Mouse (Mus musculus) MEL (cell line): ENCODE measurements around the gene Cblc. TPM values are rescaled to one million over a fixed set of nuclear protein-coding genes. Genes with fewer than 3 reads are reported as not detected.
A peak's percentile ranks its signal among the peaks of the same experiment; 100 is the strongest.

Experiments used
- DNase-seq: peaks from one replicate; pipeline ENCODE4 v3.0.0; 2011; ENCODE audit warnings: low read depth, low spot score
- H3K27ac ChIP-seq: 2 replicates; pipeline ENCODE4 v1.5.1; 2012; ENCODE audit warnings: low read depth, mild to moderate bottlenecking, control low read depth, low read length, moderate library complexity; ENCODE audit not compliant: control insufficient read depth
- H3K27me3 ChIP-seq, 2 experiments: fragments of 150-350 bp in 1 of 2; sonication (generic) in 1 of 2; 2 replicates each; pipeline ENCODE4 v1.6.1; 2012; ENCODE audit warnings: low read length in 2 of 2, mild to moderate bottlenecking in 2 of 2, improper control_type of control experiment in 1 of 2, moderate library complexity in 1 of 2; ENCODE audit not compliant: insufficient read depth in 2 of 2, control insufficient read depth in 1 of 2
- H3K36me3 ChIP-seq, 2 experiments: 2 replicates each; pipeline ENCODE4 v1.6.1; 2012 to 2014; ENCODE audit warnings: low read length in 2 of 2, improper control_type of control experiment in 1 of 2, inconsistent platforms in 1 of 2, mild to moderate bottlenecking in 1 of 2; ENCODE audit not compliant: insufficient read depth in 2 of 2, control insufficient read depth in 1 of 2
- H3K4me1 ChIP-seq, 2 experiments: fragments of 150-350 bp in 1 of 2; sonication (generic) in 1 of 2; 2 replicates each; pipeline ENCODE4 v1.6.1; 2012; ENCODE audit warnings: low read length in 2 of 2, improper control_type of control experiment in 1 of 2, mild to moderate bottlenecking in 1 of 2; ENCODE audit not compliant: insufficient read depth in 2 of 2, control insufficient read depth in 1 of 2
- H3K4me3 ChIP-seq, 2 experiments: fragments of 150-350 bp in 1 of 2; sonication (generic) in 1 of 2; 2 replicates each; pipeline ENCODE4 v1.5.1; 2012; ENCODE audit warnings: low read depth in 2 of 2, low read length in 2 of 2, mild to moderate bottlenecking in 2 of 2, moderate library complexity in 2 of 2, control low read depth in 1 of 2, improper control_type of control experiment in 1 of 2; ENCODE audit not compliant: control insufficient read depth in 1 of 2, insufficient read depth in 1 of 2
- H3K79me2 ChIP-seq: 2 replicates; pipeline ENCODE4 v1.6.1; 2012; ENCODE audit warnings: mild to moderate bottlenecking, low read length, moderate library complexity; ENCODE audit not compliant: control insufficient read depth, poor library complexity, insufficient read depth
- H3K9ac ChIP-seq: 2 replicates; pipeline ENCODE4 v1.6.1; 2012; ENCODE audit warnings: low read depth, mild to moderate bottlenecking, control low read depth, low read length, moderate library complexity; ENCODE audit not compliant: control insufficient read depth, poor library complexity, severe bottlenecking
- H3K9me3 ChIP-seq: fragments of 150-350 bp; sonication (generic); replicated peaks from 2 replicates; pipeline ENCODE4 v1.6.1; 2012; ENCODE audit warnings: mild to moderate bottlenecking, low read length, improper control_type of control experiment, moderate library complexity; ENCODE audit not compliant: insufficient read depth
- CTCF ChIP-seq, 3 experiments: IDR thresholded peaks in 2 of 3; conservative IDR thresholded peaks in 1 of 3; 2 replicates each; pipeline ENCODE4 v1.5.1; 2011 to 2012; ENCODE audit warnings: low read length in 3 of 3, low read depth in 2 of 3, mild to moderate bottlenecking in 2 of 3, improper control_type of control experiment in 1 of 3, inconsistent platforms in 1 of 3, mixed read lengths in 1 of 3, moderate library complexity in 1 of 3; ENCODE audit not compliant: control insufficient read depth in 1 of 3, insufficient read depth in 1 of 3, poor library complexity in 1 of 3, severe bottlenecking in 1 of 3
- MAX ChIP-seq: IDR thresholded peaks from 2 replicates; pipeline ENCODE4 v1.6.1; 2011; ENCODE audit warnings: low read length, improper control_type of control experiment
- MYB ChIP-seq: IDR thresholded peaks from 2 replicates; pipeline ENCODE4 v1.6.1; 2011; ENCODE audit warnings: mild to moderate bottlenecking, low read depth, low read length, improper control_type of control experiment
- NELFE ChIP-seq: IDR thresholded peaks from 2 replicates; pipeline ENCODE4 v1.6.1; 2011; ENCODE audit warnings: low read depth, low read length, improper control_type of control experiment
- POLR2A ChIP-seq, 2 experiments: IDR thresholded peaks; 2 replicates each; pipeline ENCODE4 v1.6.1; 2011 to 2012; ENCODE audit warnings: low read length in 2 of 2, mild to moderate bottlenecking in 2 of 2, control low read depth in 1 of 2, improper control_type of control experiment in 1 of 2, low read depth in 1 of 2, moderate library complexity in 1 of 2; ENCODE audit not compliant: control insufficient read depth in 1 of 2, insufficient read depth in 1 of 2, poor library complexity in 1 of 2
- RAD21 ChIP-seq: IDR thresholded peaks from 2 replicates; pipeline ENCODE4 v1.6.1; 2011; ENCODE audit warnings: mild to moderate bottlenecking, low read depth, low read length, improper control_type of control experiment
- RCOR1 ChIP-seq: IDR thresholded peaks from 2 replicates; pipeline ENCODE4 v1.6.1; 2012; ENCODE audit warnings: low read depth, mild to moderate bottlenecking, inconsistent platforms, low read length, improper control_type of control experiment
- TBP ChIP-seq: IDR thresholded peaks from 2 replicates; pipeline ENCODE4 v1.8.0; 2011; ENCODE audit warnings: low read depth, low read length, improper control_type of control experiment
- USF2 ChIP-seq, 2 experiments: IDR thresholded peaks; 2 replicates each; pipeline ENCODE4 v1.6.1; 2011 to 2012; ENCODE audit warnings: improper control_type of control experiment in 2 of 2, low read length in 2 of 2, borderline replicate concordance in 1 of 2, inconsistent platforms in 1 of 2, low read depth in 1 of 2, mild to moderate bottlenecking in 1 of 2; ENCODE audit not compliant: insufficient read depth in 1 of 2
- ZMIZ1 ChIP-seq: IDR thresholded peaks from 2 replicates; pipeline ENCODE4 v1.6.1; 2012; ENCODE audit warnings: low read depth, mild to moderate bottlenecking, inconsistent platforms, low read length, improper control_type of control experiment, moderate library complexity
- polyA plus RNA-seq, 2 experiments: library from polyadenylated mRNA; stranded (reverse) in 1 of 2; unstranded in 1 of 2; fragments of >175 nt in 1 of 2; fragments of >200 nt in 1 of 2; gene quantifications; 2 replicates each; pipeline versions ENCODE4 v1.2.1 to v1.2.4; 2012; ENCODE audit warnings: low replicate concordance in 2 of 2, low read depth in 1 of 2; ENCODE audit not compliant: insufficient read length in 2 of 2, insufficient read depth in 1 of 2, missing spikeins in 1 of 2
- total RNA-seq: library from RNA; depleted of rRNA; stranded (reverse); fragments of 300-350 nt; gene quantifications from 2 replicates; pipeline ENCODE4 v1.2.3, GENCODE M21; 2012

Cblc gene
- total and polyA plus RNA-seq, 3 experiments: not detected

DNA sequence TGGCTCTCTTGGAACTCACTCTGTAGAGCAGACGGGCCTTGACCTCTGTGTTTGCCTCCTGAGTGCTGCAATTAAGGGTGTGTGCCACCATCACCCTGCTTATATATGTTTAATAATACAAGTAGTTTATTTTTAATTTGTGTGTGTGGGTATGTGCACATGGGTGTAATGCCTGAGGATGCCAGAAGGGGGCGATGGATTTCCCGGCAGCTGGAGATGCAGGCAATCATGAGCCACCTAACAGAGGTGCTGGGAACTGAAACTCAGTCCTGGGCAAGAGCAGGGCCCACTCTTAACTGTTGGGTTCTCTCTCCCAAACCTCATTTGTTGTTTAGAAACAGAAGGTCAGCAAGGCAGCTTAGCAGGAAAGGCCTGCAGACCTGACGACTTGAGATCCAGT lies 16.7 kb downstream of the Cblc start:
- Histone ChIP-seq H3K27me3 (no peaks in the 10 kb centered on the region), H3K9ac (no peak overlapping the region), H3K79me2 (no peaks in the 10 kb centered on the region), H3K4me1 (no peaks in the 10 kb centered on the region), H3K27ac (no peak overlapping the region), H3K9me3 (no peaks in the 10 kb centered on the region), H3K36me3 (no peaks in the 10 kb centered on the region), H3K4me3 (no peak overlapping the region)
- DNase-seq: peak; percentile 45
- TF ChIP-seq CTCF (IDR thresholded peaks at IDR 0.05 in 2 of 3, conservative IDR thresholded peaks at IDR 0.05 in 1 of 3; ENCODE audit: control insufficient read depth in 1 of 3, insufficient read depth in 1 of 3, low read depth in 2 of 3, low read length in 3 of 3, poor library complexity in 1 of 3, severe bottlenecking in 1 of 3) (peak; percentile 35 to 49 (median 42); a peak in 5 of 6 replicates), POLR2A (IDR thresholded peaks at IDR 0.05; ENCODE audit: control insufficient read depth in 1 of 2, insufficient read depth in 1 of 2, low read depth in 1 of 2, low read length in 2 of 2, poor library complexity in 1 of 2) (no peak), MAX (no peak)

DNA sequence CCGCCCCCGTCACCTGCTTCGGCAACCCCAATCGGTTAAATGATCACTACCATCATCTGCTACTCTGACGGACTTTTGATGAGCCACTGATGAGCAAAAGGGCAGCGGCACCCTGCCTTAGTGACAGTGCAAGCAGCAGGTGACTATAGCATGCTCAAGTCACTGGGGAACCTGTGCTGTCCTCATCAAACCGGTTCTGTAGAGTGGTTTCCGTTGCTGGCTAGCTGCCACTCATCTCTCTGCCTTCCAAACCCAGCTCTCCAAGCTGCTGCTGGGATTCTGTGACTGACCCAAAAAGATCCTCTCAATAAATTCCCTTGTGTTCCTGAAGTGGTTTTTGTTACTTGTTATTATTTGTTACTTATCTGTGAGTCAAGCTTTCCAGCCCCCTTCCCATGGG lies 18.0 kb downstream of the Cblc start:
- no peak overlapping the region for H3K4me3 ChIP-seq
- DNase-seq: no peak
- H3K4me1 ChIP-seq: no peaks in the 10 kb centered on the region
- H3K36me3 ChIP-seq: no peaks in the 10 kb centered on the region
- no peaks in the 10 kb centered on the region for H3K79me2 ChIP-seq
- no peaks in the 10 kb centered on the region for H3K27me3 ChIP-seq
- H3K9ac ChIP-seq: no peak overlapping the region
- H3K9me3 ChIP-seq: no peaks in the 10 kb centered on the region
- no peak overlapping the region for H3K27ac ChIP-seq
- no peak for TF ChIP-seq TBP
- TF ChIP-seq NELFE: no peak
- no peak for TF ChIP-seq RAD21
- TF ChIP-seq USF2 (IDR thresholded peaks at IDR 0.05; ENCODE audit: borderline replicate concordance in 1 of 2, insufficient read depth in 1 of 2, low read depth in 1 of 2, low read length in 2 of 2): no peak

DNA sequence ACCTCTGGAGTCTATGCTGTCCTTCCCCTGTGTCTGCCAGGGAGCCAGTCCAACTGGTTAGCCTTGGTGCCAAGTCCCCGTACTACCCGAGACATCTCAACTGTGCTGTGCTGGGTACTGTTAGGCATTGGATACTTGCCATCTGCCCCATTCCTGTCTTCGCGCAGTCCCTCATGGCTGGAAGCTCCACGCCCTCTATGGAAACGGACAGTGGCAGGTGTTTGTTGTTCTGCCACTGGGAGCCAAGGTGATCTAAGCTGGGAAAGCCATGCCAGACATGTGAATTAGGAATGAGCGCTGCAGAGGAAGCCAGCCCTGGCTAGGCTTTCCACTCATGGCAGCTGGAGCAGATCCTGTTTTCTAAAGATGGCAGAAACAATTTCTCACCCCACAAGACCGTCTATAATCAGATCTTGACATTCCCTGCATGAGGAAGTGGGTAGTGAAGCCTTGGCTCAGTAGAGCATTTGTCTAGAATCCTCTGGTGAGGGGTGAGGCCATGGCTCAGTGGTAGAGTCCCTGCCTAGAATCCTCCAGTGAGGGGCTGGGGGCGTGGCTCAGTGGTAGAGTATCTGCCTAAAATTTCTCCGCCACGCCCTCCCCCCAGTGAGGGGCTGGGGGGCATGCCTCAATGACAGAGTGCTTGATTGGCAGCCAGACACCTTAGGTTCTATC lies 19.4 kb downstream of the Cblc start:
- Histone ChIP-seq H3K9me3 (no peaks in the 10 kb centered on the region), H3K27me3 (no peaks in the 10 kb centered on the region), H3K4me1 (no peaks in the 10 kb centered on the region), H3K9ac (no peak overlapping the region), H3K79me2 (no peaks in the 10 kb centered on the region), H3K27ac (no peak overlapping the region), H3K4me3 (no peak overlapping the region), H3K36me3 (no peaks in the 10 kb centered on the region)
- TF ChIP-seq RCOR1 (no peak), ZMIZ1 (no peak), MYB (no peak)
- DNase-seq: no peak
